ENCODE assay signal across 9 mouse cellular contexts in the genomic region with DNA sequence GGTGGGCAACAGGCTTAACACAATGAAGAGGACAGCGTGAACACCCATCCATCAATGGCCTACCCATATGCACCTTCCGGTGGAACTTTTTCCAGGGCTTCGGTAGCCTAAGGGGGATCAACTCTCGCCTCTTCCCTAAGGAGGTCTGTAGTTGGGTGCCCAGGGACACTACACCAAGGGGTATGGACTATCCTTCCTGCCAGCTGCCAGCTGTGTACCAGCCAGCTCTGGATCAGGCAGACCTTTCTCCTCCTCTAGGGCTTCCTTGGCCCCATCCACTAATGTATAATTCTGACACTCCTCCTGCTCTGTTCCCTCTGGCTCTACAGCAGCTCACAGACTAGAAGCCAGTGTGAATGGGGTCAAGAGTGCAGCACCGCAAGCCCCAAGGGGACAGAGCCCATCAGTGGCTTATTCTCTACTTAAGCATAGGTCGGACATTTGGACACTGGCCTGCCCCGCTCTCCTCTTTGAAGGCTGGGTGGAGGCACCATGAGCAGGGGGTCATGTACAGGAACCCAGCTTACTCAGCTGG. TPM values are rescaled to one million over a fixed set of nuclear protein-coding genes. Genes with fewer than 3 reads are reported as not detected.
A peak's percentile ranks its signal among the peaks of the same experiment; 100 is the strongest.
DNase-seq lines count a peak whose midpoint lies in the region; ATAC-seq and TF ChIP-seq lines count a peak whose summit lies in the region.
"Had no signal": no experiment of that assay in that cellular context is flagged by ENCODE, and none has a peak within 500 bp of the region (broad histone marks: within the 10 kb centered on the region; RNA-seq: fewer than 3 reads in every experiment).

No protein-coding gene starts in this region.

- H3K79me2 ChIP-seq in liver, adult 2 months (ENCODE audit: control insufficient read depth, insufficient read depth, low read length) = no peaks in the 10 kb centered on the region

- H3K27ac ChIP-seq in liver, adult 2 months (replicated peaks; ENCODE audit: insufficient read depth, low read depth, low read length) = peak overlapping the region; percentile 71
- peak overlapping the region; percentile 96 for H3K27ac ChIP-seq in intestine, embryonic 14.5 days (ENCODE audit: low read depth)
- H3K27ac ChIP-seq in neural tube, embryonic 12.5 days = peak overlapping the region; percentile 62

- peak overlapping the region; percentile 64 for H3K9ac ChIP-seq in liver, adult 2 months (ENCODE audit: low read depth, low read length)
- H3K9ac ChIP-seq in intestine, embryonic 14.5 days (ENCODE audit: low read length) = peak overlapping the region; percentile 84
- H3K9ac ChIP-seq in neural tube, embryonic 12.5 days = peak overlapping the region; percentile 48

- peaks cover 23% of the 10 kb centered on the region for H3K4me1 ChIP-seq in liver, adult 2 months (ENCODE audit: control insufficient read depth, insufficient read depth, low read length)
- H3K4me1 ChIP-seq in intestine, embryonic 14.5 days (replicated peaks; ENCODE audit: control insufficient read depth, insufficient read depth, low read length) = peaks cover 34% of the 10 kb centered on the region
- H3K4me1 ChIP-seq in neural tube, embryonic 12.5 days = peaks cover 33% of the 10 kb centered on the region

- WGBS in liver, adult 2 months = 74% methylated on average over 7 of the region's 7 CpGs
- 51% methylated on average over 7 of the region's 7 CpGs for WGBS in intestine, embryonic 14.5 days
- WGBS in neural tube, embryonic 12.5 days = 69% methylated on average over 7 of the region's 7 CpGs

- no peak for TF ChIP-seq CTCF in liver, adult 2 months (IDR thresholded peaks at IDR 0.05; ENCODE audit: low read depth, low read length)

- H3K36me3 ChIP-seq in liver, adult 2 months (ENCODE audit: control insufficient read depth, insufficient read depth, low read length) = no peaks in the 10 kb centered on the region
- peaks cover 25% of the 10 kb centered on the region for H3K36me3 ChIP-seq in intestine, embryonic 14.5 days (ENCODE audit: control insufficient read depth, insufficient read depth, low read length)
- peaks cover 5% of the 10 kb centered on the region; the same call in 1 of the 2 replicates for H3K36me3 ChIP-seq in neural tube, embryonic 12.5 days

- no peak for DNase-seq in liver, adult 2 months (ENCODE audit: extremely low read depth, low read depth, low spot score)
- no peak for DNase-seq in liver
- DNase-seq in embryo, embryonic 11 days = peak; percentile 14
- no peak for DNase-seq in intestine, embryonic 14.5 days (ENCODE audit: low spot score)
- no peak for DNase-seq in frontal cortex, postnatal 36 days (ENCODE audit: low spot score in 2 of 2)
- no peak for DNase-seq in spleen, postnatal 36 days (ENCODE audit: low spot score in 2 of 2)

- no peaks in the 10 kb centered on the region for H3K27me3 ChIP-seq in liver, adult 2 months (ENCODE audit: control insufficient read depth, insufficient read depth, low read length)
- no peaks in the 10 kb centered on the region for H3K27me3 ChIP-seq in intestine, embryonic 14.5 days (replicated peaks; ENCODE audit: control insufficient read depth, insufficient read depth, low read length)
- no peaks in the 10 kb centered on the region for H3K27me3 ChIP-seq in neural tube, embryonic 12.5 days (replicated peaks)

- H3K4me2 ChIP-seq in intestine, embryonic 14.5 days (ENCODE audit: low read length) = peak overlapping the region; percentile 89
- peak overlapping the region; percentile 53 for H3K4me2 ChIP-seq in neural tube, embryonic 12.5 days (replicated peaks)

- TF ChIP-seq POLR2A in liver, adult 2 months (IDR thresholded peaks at IDR 0.05; ENCODE audit: extremely low read depth, insufficient read depth, low read length) = no peak

- ATAC-seq in intestine, embryonic 14.5 days (replicated peaks; ENCODE audit: low FRiP score, low TSS enrichment, low read depth) = no peak
- no peak for ATAC-seq in neural tube, embryonic 12.5 days (ENCODE audit: low FRiP score, low read depth)
- ATAC-seq in frontal cortex, adult (ENCODE audit: low TSS enrichment) = no peak

- peak overlapping the region; percentile 65 for H3K4me3 ChIP-seq in liver, adult 2 months (ENCODE audit: insufficient read depth, low read depth, low read length)
- peak overlapping the region; percentile 75 for H3K4me3 ChIP-seq in intestine, embryonic 14.5 days (ENCODE audit: low read depth, low read length)
- peak overlapping the region; percentile 24 for H3K4me3 ChIP-seq in neural tube, embryonic 12.5 days

- H3K9me3 ChIP-seq in intestine, embryonic 14.5 days (ENCODE audit: control insufficient read depth, low read length) = no peaks in the 10 kb centered on the region
- no peaks in the 10 kb centered on the region for H3K9me3 ChIP-seq in neural tube, embryonic 12.5 days

RNA-seq across cellular contexts. Expression of a gene that starts 1.0 kb away (rescaled TPM):
- 17.6 and 17.8 TPM in 2 replicates for total RNA-seq in liver, adult 2 months (2014; rRNA removed)
- 27.8 and 31.5 TPM in 2 replicates for polyA plus RNA-seq in liver, adult 2 months (2012; rRNA removed)
- polyA plus RNA-seq in intestine, embryonic 14.5 days (2014; fragmentation: Nextera tagmentation; extraction: Ambion mirVana) = 187 and 209 TPM in 2 replicates
- 63.7 and 75.3 TPM in 2 replicates for polyA plus RNA-seq in neural tube, embryonic 12.5 days (2016; fragmentation: Nextera tagmentation; extraction: Ambion mirVana)

RNA-seq across cellular contexts. Expression of a gene that starts 6.6 kb away (rescaled TPM):
- total RNA-seq in liver, adult 2 months (2014; rRNA removed) = 76.2 and 88.6 TPM in 2 replicates
- 167 and 196 TPM in 2 replicates for polyA plus RNA-seq in liver, adult 2 months (2012; rRNA removed)
- 482 and 490 TPM in 2 replicates for polyA plus RNA-seq in intestine, embryonic 14.5 days (2014; fragmentation: Nextera tagmentation; extraction: Ambion mirVana)
- 294 and 304 TPM in 2 replicates for polyA plus RNA-seq in neural tube, embryonic 12.5 days (2016; fragmentation: Nextera tagmentation; extraction: Ambion mirVana)

RNA-seq across cellular contexts. Expression of a gene that starts 7.1 kb away (rescaled TPM):
- total RNA-seq in liver, adult 2 months (2014; rRNA removed) = 288 and 405 TPM in 2 replicates
- 650 and 735 TPM in 2 replicates for polyA plus RNA-seq in liver, adult 2 months (2012; rRNA removed)
- 21.6 and 21.9 TPM in 2 replicates for polyA plus RNA-seq in intestine, embryonic 14.5 days (2014; fragmentation: Nextera tagmentation; extraction: Ambion mirVana)
- polyA plus RNA-seq in neural tube, embryonic 12.5 days (2016; fragmentation: Nextera tagmentation; extraction: Ambion mirVana) = 6.7 and 8.6 TPM in 2 replicates

RNA-seq across cellular contexts. Expression of a gene that starts 25.7 kb away (rescaled TPM):
- total RNA-seq in liver, adult 2 months (2014; rRNA removed) = 2.7 and 4.6 TPM in 2 replicates
- polyA plus RNA-seq in liver, adult 2 months (2012; rRNA removed) = 4.3 and 7.5 TPM in 2 replicates
- 25.4 and 26.4 TPM in 2 replicates for polyA plus RNA-seq in intestine, embryonic 14.5 days (2014; fragmentation: Nextera tagmentation; extraction: Ambion mirVana)
- polyA plus RNA-seq in neural tube, embryonic 12.5 days (2016; fragmentation: Nextera tagmentation; extraction: Ambion mirVana) = 27.5 and 29.0 TPM in 2 replicates

RNA-seq across cellular contexts. Expression of a gene that starts 31.2 kb away (rescaled TPM):
- 0.60 and 0.74 TPM in 2 replicates for total RNA-seq in liver, adult 2 months (2014; rRNA removed)
- polyA plus RNA-seq in liver, adult 2 months (2012; rRNA removed) = 0.28 and 0.34 TPM in 2 replicates
- polyA plus RNA-seq in intestine, embryonic 14.5 days (2014; fragmentation: Nextera tagmentation; extraction: Ambion mirVana) = 10.3 and 14.2 TPM in 2 replicates
- polyA plus RNA-seq in neural tube, embryonic 12.5 days (2016; fragmentation: Nextera tagmentation; extraction: Ambion mirVana) = 15.9 and 17.7 TPM in 2 replicates
- total RNA-seq: hematopoietic stem cell, adult 5-6 weeks had no signal

Comparison
In these comparisons a context has a peak if more than half of its experiments do, and no peak if none do; other contexts are left out.
1. H3K4me3 ChIP-seq: peak in every context shown above with its lines; median percentile 75 in intestine, embryonic 14.5 days; 65 in liver, adult 2 months; 24 in neural tube, embryonic 12.5 days.
2. RNA of a gene that starts 7.1 kb away (polyA plus RNA-seq): 650 to 735 TPM in liver, adult 2 months; 21.6 to 21.9 TPM in intestine, embryonic 14.5 days and 6.7 to 8.6 TPM in neural tube, embryonic 12.5 days; every median in the first group is over 10 times any median in the second.
3. Peak in every context shown above with its lines, with median percentiles within 50 percentile points of each other: H3K27ac ChIP-seq and H3K9ac ChIP-seq.